Mouse (Mus musculus): ENCODE results near the gene Tbc1d23.

The Tbc1d23 gene

DNA sequence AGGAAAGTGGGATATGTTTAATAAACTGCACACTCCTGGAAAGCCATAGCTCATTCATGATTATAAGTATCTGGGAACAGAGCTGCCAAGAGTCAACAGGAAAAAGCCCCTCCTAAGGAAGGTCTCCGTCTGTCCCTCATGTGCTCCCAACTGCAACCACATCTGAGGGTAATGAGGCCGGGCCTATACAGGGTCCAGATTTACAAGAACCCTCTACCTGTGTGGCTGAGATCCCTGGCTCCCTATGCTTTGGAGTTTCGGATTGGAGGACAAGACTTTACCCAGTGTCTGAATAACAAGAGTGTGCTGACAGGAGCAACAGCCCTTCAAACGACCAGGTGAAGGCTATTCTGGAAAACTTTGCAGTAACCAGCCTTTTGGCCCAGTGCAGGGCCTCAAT, 73.6 kb downstream of the Tbc1d23 start:
- DNase-seq = no peak

DNA sequence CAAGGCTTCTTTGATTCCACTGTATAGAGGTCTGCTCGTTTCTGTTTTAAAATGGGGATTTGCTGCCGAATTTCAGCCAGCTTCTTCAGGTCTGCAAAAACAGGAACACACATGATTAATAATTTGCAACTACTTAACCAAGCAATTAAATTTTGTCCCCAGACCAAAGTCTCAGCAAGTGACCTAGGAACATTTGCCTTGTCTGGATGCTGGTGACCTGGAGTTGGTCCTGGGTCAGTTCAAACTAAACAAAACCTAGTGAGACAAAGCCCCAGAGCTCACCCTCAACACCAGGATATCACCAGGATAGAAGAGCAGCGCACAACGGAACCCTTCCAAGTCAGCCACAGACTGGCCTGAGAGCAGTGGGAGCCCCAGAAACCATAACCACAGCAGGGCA, 74.2 kb downstream of the Tbc1d23 start:
- DNase-seq = no peak

DNA sequence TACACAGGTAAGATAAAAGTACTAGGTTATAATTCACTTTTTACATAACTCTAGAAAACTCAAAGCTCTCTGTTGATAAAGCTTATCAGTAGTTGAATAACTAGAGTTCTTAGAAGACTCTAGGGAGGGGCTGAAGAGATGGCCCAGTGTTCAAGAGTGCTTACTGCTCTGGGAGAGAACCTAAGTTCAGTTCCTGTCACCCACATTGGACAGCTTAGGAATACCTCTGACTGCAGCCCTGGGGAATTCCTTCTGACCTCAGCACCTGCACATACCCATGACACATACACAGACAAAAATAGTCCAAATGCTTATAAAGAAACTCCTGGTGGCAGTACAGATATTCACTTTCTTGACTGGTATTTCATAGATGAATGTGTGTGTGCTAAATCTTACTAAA, 75.4 kb downstream of the Tbc1d23 start:
- DNase-seq = no peak

DNA sequence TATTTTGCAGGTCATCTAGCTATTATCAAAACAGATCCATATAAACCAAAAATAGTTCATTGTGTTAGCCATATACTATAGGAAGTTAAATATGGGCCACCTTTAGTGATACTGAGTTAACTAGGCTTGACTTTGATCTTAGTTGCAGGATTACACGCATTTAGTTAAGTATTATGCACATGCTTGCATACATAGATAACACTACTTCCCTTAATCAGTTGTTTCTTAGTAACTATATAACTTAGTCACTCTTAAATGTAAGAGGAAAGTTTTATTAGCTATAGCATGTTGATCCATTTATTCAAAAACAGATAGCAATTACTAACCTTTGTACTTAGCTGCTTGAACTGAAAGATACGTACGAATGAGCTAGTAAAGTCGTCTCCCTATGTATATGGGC, 79.9 kb downstream of the Tbc1d23 start:
- DNase-seq = no peak

DNA sequence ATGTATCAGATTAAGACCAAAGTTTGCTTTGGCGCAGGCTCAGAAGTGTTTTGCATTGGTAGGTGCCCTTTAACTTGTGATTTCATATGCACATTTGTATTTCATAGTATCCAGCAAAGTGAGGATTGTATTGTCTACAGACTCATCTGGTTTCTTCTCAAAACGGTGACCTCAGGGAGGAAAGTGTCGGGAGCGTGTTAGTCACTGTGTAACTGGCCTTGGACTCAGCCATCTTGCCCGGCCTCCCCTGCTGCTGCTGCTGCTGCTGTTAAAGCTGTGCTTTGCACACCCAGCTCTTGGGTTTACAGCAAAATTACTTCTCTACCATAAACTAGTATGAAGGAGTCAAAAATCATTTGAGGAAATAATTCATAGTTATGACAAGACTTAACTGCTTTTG, 86.6 kb downstream of the Tbc1d23 start:
- no peak for DNase-seq

DNA sequence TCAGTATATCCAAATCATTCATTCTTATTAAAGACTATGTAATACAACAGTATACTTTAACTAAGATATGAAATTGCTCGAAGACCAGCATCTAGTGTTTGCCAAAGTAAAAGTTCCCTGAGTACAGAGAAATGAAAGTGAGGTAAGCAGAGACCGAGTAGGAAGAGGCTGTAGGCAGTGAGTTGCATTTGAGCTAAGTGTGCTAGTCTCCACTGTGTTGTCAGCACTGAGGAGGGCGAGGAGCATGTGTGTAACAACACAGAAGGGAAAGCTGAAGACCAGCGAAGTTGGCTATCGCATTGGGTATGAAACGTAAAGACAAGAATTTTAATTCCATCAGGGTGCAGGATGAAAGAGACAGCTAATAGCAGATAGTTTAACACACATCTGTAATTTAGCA, 97.7 kb downstream of the Tbc1d23 start:
- DNase-seq = no peak

DNA sequence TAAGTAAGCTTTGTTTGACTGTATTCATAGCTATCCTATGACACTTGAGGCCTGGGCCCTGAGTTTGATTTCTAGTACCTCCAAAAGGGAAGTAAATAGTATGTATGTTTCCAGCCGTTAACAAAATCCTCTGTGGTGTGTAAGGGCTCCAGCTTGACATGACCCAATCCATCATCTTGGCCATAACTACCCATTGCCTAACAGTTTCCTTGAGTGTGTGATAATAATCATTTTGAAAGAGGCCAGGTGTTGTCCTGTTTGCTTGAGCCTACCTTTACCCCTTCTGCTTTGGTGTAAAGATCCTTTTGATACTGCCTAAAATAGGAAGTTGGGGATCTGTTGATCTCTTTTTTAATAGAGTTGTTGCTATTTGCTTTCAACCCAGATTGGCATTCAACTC, 99.0 kb downstream of the Tbc1d23 start:
- DNase-seq = no peak

DNA sequence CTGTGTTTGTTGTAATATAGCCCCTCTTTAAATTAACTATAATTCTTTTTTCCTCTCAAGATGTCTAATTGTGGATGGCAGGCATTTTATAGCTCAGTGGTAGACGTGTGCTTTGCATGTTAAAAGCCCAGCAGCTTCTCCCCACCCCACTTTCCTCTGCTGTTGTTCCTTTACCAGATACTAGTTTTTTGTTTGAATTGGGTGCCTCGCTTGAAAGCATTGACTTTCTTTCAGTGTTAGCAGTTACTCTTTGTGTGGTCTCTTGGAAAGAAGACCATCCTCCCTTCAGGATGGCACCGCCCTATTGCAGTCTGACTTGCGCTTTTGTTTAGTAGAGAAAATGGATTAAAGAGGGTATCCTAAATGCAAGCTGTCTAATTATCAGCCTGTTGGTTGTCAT, 99.8 kb downstream of the Tbc1d23 start:
- DNase-seq = no peak

DNA sequence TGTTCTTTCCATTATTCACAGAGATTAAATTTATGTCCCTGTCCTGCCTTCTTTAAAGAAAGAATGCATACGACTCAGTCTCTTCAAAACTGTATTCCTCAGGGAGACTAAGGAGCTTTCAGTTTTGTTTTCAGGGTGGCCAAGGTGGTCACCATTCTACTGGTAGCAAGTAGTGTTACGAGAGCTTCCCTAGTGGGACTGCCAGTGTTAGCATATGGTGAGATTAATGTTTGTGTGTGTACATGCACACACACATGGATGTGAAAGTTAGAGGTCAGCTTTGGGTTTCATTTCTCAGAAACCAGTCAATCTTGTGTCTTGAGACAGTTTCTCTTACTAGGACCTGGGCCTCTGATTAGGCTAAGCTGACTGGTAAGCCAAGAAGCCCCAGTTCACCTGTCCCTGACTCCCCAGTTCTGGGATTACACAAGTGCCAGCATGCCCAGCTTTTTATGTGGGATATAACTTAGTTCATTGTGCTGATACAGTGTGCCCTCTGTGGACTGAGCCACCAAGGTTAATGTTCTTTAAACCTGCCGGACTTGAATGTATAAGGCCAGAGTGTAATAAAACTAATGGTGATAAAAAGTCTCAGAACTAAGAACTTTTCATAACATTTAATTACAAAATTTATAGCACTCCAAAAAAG, 100.4 kb downstream of the Tbc1d23 start:
- DNase-seq = no peak

DNA sequence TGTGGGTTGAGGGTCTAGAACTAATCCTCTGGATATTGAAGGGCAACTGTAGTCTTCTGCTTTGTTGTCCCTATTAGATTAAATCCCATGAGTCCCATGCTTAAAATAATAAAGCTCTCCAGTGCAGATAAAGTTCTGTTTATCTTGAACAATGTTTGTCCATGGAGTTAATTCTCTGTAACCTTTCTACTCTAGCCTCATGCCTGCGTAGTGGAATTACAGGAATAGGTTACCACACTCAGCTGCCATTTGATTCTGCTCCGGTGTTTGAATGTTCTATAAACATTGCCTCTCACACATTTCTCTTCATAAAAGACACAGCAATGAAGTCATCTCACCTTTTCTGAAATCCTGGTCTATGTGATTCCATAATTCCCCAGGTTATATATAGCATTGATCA, 103.5 kb downstream of the Tbc1d23 start:
- no peak for DNase-seq

DNA sequence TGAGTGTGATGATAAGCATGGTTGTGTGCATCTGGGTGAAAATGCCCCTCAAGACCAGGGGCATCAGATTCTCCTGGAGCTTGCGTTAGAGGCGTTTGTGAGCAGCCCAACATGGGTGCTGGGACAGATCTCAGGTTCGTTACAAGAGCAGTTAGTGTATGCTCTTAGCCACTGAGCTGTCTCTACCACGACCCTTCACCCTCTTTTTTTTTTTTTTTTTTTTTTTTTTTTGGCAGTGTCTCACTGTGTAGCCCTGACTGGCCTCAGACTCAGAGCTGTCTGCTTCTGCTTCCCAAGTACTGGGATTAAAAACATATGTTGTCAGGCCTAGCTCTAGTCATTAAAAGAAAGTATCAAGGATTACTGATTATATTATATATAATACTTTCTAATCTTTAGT, 105.0 kb downstream of the Tbc1d23 start:
- DNase-seq = no peak

DNA sequence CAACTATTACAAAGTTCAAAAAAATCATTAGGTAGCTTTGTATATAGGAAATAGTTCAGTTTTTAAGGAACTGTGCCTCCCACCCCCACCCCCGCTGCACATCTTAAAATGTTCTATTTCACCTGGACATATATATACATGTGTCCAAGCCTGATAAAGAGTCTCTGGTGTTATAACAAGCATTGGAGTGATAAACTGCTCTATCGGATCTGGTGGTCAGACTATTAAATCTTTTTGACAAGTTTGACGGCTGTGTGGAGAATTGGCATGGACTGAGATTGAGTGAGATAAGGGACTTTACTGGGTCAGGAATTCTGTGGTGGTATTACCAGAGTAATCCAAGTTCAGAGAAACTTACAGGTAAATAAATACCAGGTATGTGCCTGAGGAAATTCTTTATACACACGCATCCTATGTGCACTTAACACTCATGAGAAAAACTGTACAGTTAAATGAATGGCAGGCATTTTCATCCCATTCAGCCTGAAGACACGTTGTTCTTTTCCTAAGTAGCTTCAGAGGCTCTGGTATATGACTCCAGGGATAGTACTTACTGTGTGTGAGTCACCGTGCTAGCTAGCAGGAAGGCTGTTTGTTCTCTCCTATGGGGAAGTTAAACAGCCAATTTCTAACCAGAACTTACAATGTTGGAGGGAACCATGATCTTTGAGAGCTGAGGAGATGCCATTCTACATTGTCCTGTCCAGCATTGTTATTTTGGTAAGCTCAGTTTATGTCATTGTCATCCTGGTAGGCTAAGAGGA, 108.4 kb downstream of the Tbc1d23 start:
- no peak for DNase-seq

DNA sequence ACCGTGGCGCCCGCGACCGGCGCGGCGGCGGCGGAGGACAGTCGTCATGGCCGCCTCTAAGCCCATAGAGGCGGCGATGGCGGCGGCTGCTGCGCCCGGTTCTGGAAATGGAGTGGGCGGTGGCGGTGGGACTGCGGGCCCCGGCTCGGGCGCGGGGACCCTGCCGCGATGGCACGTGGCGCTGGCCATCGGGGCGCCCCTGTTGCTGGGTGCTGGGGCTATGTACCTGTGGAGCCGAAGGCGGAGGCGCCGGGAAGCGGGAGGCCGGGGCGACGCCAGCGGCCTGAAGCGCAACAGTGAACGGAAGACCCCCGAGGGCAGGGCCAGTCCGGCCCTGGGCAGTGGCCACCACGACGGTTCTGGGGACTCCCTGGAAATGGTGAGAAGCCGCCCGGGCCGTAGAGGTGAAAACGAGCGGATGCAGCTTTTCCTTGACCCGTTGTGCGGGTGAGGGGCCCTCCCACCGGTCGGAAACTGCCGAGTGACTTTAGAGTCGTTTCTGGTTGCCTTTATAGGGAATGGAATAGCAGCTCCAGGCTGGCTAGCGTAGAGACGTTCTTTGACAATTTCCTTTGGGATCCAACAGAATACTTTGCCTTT, 109.4 kb downstream of the Tbc1d23 start:
- DNase-seq = no peak

DNA sequence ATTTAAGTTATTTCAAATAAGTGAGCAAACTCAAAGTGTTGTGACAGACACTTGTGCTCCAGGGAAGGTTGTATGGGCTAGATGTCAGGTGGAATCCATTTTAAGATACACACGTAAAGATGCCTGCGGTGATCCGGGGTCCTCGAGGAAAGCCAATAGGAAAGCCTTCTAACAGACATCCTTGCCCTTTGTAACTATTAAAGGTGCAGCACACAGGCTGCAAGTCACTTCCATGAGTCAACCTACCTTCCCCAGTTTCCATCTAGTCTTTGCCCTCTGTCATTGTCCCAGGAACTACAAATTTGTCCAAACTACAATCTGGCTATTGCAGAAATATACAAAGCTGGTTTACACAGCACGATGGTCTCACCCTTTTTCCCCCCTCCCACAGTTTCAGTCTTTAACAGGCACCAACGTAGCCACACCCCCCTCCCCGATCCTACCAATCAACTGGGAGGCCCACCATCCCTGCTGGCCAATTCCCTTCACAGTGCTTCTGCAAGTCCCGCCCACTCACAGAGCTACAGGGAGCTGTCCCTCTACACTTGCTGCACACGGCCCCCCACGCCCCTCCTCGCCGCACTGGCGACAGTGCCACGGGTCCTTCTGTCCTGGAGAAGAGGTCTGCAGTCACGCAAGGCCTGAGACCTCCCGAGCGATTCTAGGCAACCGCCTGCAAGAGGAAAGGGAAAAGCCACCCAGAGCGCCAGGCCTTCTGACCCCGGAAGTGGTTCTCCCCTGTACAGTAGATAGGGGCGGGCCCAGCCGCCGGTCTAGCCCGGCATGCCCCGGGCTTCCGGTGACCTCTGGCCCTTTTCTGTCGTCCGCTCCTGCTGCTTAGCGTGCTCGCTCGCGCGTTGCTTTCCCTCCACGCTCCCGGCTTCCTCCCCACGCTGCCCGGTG, 110.1 kb downstream of the Tbc1d23 start, which contains the start of gene Tomm70a:
Tomm70a (plus strand) TSS at position 791 of the 903 bp plus-strand sequence.
- DNase-seq = peak; percentile 96
